Mouse (Mus musculus): ENCODE measurements around the gene Sp140.

GRCm38 (mm10) chr1:85690544-85690943 is 90.4 kb downstream of the Sp140 start:
- TF ChIP-seq CTCF (IDR thresholded peaks at IDR 0.05; ENCODE audit: control insufficient read depth, insufficient read depth, low read length) (no peak), POLR2A (IDR thresholded peaks at IDR 0.05; ENCODE audit: borderline replicate concordance, control insufficient read depth, low read depth, low read length) (no peak)
